Comparison of ENCODE assay signal across 8 mouse cellular contexts in genomic region chr1:137898891-137899290, GRCm38 (mm10).
DNase-seq lines count a peak whose midpoint lies in the region; ATAC-seq lines count a peak whose summit lies in the region.

No protein-coding gene starts in this region.

- peak; percentile 7 for DNase-seq in ovary, postnatal 10 days (ENCODE audit: low spot score)
- no peak for DNase-seq in ovary, postnatal 36 days (ENCODE audit: low spot score)
- no peak for DNase-seq in right cerebral cortex, postnatal 14 days
- no peak for DNase-seq in cerebellum, postnatal 10 days
- no peak for DNase-seq in adrenal gland, adult 8-10 months

- H3K36me3 ChIP-seq in embryonic facial prominence, embryonic 15.5 days: no peaks in the 10 kb centered on the region
- no peaks in the 10 kb centered on the region for H3K36me3 ChIP-seq in intestine, embryonic 15.5 days

- H3K9ac ChIP-seq in embryonic facial prominence, embryonic 15.5 days: peak overlapping the region; percentile 71
- peak overlapping the region; percentile 67 for H3K9ac ChIP-seq in intestine, embryonic 15.5 days

- ATAC-seq in embryonic facial prominence, embryonic 15.5 days (ENCODE audit: insufficient number of reproducible peaks, low FRiP score, low TSS enrichment, low read depth): no peak
- peak; percentile 60 for ATAC-seq in intestine, embryonic 15.5 days
- ATAC-seq in megakaryocyte progenitor cell, adult 5-6 weeks (replicated peaks; ENCODE audit: poor library complexity): 0 out of 2 replicates have a peak, but pooled peaks have one; percentile 11

- no peaks in the 10 kb centered on the region for H3K9me3 ChIP-seq in embryonic facial prominence, embryonic 15.5 days (replicated peaks)
- no peaks in the 10 kb centered on the region for H3K9me3 ChIP-seq in intestine, embryonic 15.5 days

- H3K4me1 ChIP-seq in embryonic facial prominence, embryonic 15.5 days: peaks cover 8% of the 10 kb centered on the region; the same call in 1 of the 2 replicates
- no peaks in the 10 kb centered on the region for H3K4me1 ChIP-seq in intestine, embryonic 15.5 days (replicated peaks)

- WGBS in embryonic facial prominence, embryonic 15.5 days: 0% methylated on average over 3 of the region's 3 CpGs
- whole genome bisulfite sequencing in intestine, embryonic 15.5 days: 2% methylated on average over 3 of the region's 3 CpGs

- peak overlapping the region; percentile 51 for H3K4me2 ChIP-seq in embryonic facial prominence, embryonic 15.5 days (replicated peaks)
- H3K4me2 ChIP-seq in intestine, embryonic 15.5 days (replicated peaks): peak overlapping the region; percentile 70

- H3K4me3 ChIP-seq in embryonic facial prominence, embryonic 15.5 days (replicated peaks): peak overlapping the region; percentile 62
- H3K4me3 ChIP-seq in intestine, embryonic 15.5 days (replicated peaks): peak overlapping the region; percentile 56

- H3K27ac ChIP-seq in embryonic facial prominence, embryonic 15.5 days (replicated peaks): peak overlapping the region; percentile 95
- peak overlapping the region; percentile 91 for H3K27ac ChIP-seq in intestine, embryonic 15.5 days

- no peaks in the 10 kb centered on the region for H3K27me3 ChIP-seq in embryonic facial prominence, embryonic 15.5 days
- no peaks in the 10 kb centered on the region for H3K27me3 ChIP-seq in intestine, embryonic 15.5 days (replicated peaks)
